Mouse (Mus musculus) cortical plate, adult 2 months (tissue): ENCODE data around the gene Epha7.
A peak's percentile ranks its signal among the peaks of the same experiment; 100 is the strongest.

Experiments
- CTCF ChIP-seq: fragments of 200-500 bp; IDR thresholded peaks from 2 replicates; pipeline ENCODE4 v1.5.1; 2011; ENCODE audit warnings: mild to moderate bottlenecking, control low read depth, low read length; ENCODE audit not compliant: insufficient read depth; ENCODE audit errors: extremely low read depth
- POLR2A ChIP-seq: fragments of 200-500 bp; IDR thresholded peaks from 2 replicates; pipeline ENCODE4 v1.6.1; 2011; ENCODE audit warnings: mild to moderate bottlenecking, low read length, control low read depth; ENCODE audit not compliant: insufficient read depth; ENCODE audit errors: extremely low read depth

- TF ChIP-seq CTCF (no peak), POLR2A (peak; percentile 98)
These were observed at the start of gene Epha7 for GRCm38 (mm10) chr4:28812691-28813289.
